Mouse (Mus musculus) hindbrain, embryonic 15.5 days (tissue): ENCODE data around the gene Il17a. TPM values are rescaled to one million over a fixed set of nuclear protein-coding genes. Genes with fewer than 3 reads are reported as not detected.

ENCODE experiments used
- ATAC-seq: fragments of 200-750 bp; cut with Nextera tagmentation; 2 replicates; pipeline ENCODE4 v1.8.0; 2017; ENCODE audit warnings: low read depth, moderate number of reproducible peaks, moderate TSS enrichment; ENCODE audit not compliant: low FRiP score
- H3K27ac ChIP-seq: fragments of 300-500 bp; sonication (generic); replicated peaks from 2 replicates; pipeline ENCODE4 v1.5.1; 2015; ENCODE audit warnings: mild to moderate bottlenecking, inconsistent platforms
- H3K27me3 ChIP-seq: fragments of 300-500 bp; sonication (generic); 2 replicates; pipeline ENCODE4 v1.6.1; 2015; ENCODE audit warnings: control low read depth, inconsistent platforms
- H3K36me3 ChIP-seq: fragments of 300-500 bp; sonication (generic); 2 replicates; pipeline ENCODE4 v1.6.1; 2015; ENCODE audit warnings: control low read depth, inconsistent platforms
- H3K4me1 ChIP-seq: fragments of 300-500 bp; sonication (generic); replicated peaks from 2 replicates; pipeline ENCODE4 v1.6.1; 2015; ENCODE audit warnings: control low read depth, inconsistent platforms
- H3K4me2 ChIP-seq: fragments of 300-500 bp; sonication (generic); 2 replicates; pipeline ENCODE4 v1.6.1; 2015; ENCODE audit warnings: moderate library complexity, mild to moderate bottlenecking, inconsistent platforms
- H3K4me3 ChIP-seq: fragments of 300-500 bp; sonication (generic); 2 replicates; pipeline ENCODE4 v1.5.1; 2015; ENCODE audit warnings: mild to moderate bottlenecking, inconsistent platforms
- H3K9ac ChIP-seq: fragments of 300-500 bp; sonication (generic); 2 replicates; pipeline ENCODE4 v1.6.1; 2015; ENCODE audit warnings: inconsistent platforms
- H3K9me3 ChIP-seq: fragments of 300-500 bp; sonication (generic); 2 replicates; pipeline ENCODE4 v1.6.1; 2016; ENCODE audit warnings: control low read depth, inconsistent platforms
- WGBS: fragments of 180-500 bp; shearing (Covaris S2); methylation state at CpG from one replicate; pipeline ENCODE4 v1.1.7; 2015; 5-methylcytosine and 5-hydroxymethylcytosine counted together
- polyA plus RNA-seq: library from polyadenylated mRNA; unstranded; fragments of >200 nt; fragmentation: Nextera tagmentation; extraction: Ambion mirVana; gene quantifications from 2 replicates; pipeline ENCODE4 v1.2.1, GENCODE M21; 2015

Il17a gene
- not detected in 2 replicates for polyA plus RNA-seq

- no peaks in the 10 kb centered on the region for H3K27me3 ChIP-seq
- H3K9ac ChIP-seq: no peak within 1 kb of the TSS
- no peak for ATAC-seq
- no peaks in the 10 kb centered on the region for H3K9me3 ChIP-seq
- no peaks in the 10 kb centered on the region for H3K36me3 ChIP-seq
- no peaks in the 10 kb centered on the region for H3K4me1 ChIP-seq
- H3K4me2 ChIP-seq: no peak within 1 kb of the TSS
- no peak within 1 kb of the TSS for H3K4me3 ChIP-seq
- WGBS: 94% methylated on average over 10 of the region's 10 CpGs
- no peak within 1 kb of the TSS for H3K27ac ChIP-seq
Measured at GRCm38 (mm10) chr1:20730903-20731302, at the start of gene Il17a. TSS of gene Il17a (plus strand) at chr1:20730905.

DNA sequence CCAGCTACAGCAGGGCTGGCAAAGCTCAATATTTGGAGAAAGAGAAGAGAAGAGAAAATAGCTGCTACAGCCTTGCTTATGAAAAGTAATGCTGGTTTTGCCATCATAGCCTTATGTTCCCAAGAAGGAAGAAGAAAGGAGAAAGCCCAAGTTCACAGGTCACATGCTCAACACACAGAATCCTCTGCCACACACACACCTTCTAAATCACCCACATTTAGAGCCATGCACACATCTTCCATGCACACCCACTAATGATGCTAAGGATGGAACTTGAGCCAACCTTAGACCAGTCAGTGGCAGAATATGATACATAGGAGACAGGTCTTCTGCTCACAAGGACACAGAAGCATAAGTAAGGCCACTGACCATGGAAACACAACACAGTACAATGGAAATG lies 47.9 kb upstream of the Il17a start:
- no peaks in the 10 kb centered on the region for H3K9me3 ChIP-seq
- no peaks in the 10 kb centered on the region for H3K27me3 ChIP-seq
- no peak overlapping the region for H3K4me2 ChIP-seq
- no peaks in the 10 kb centered on the region for H3K36me3 ChIP-seq
- no peak for ATAC-seq
- H3K4me1 ChIP-seq: no peaks in the 10 kb centered on the region
- no peak overlapping the region for H3K9ac ChIP-seq
- H3K4me3 ChIP-seq: no peak overlapping the region
- H3K27ac ChIP-seq: no peak overlapping the region

GRCm38 (mm10) chr1:20683386-20683785 lies 47.3 kb upstream of the Il17a start:
- Histone ChIP-seq H3K36me3 (no peaks in the 10 kb centered on the region), H3K9ac (no peak overlapping the region), H3K27ac (no peak overlapping the region), H3K4me2 (no peak overlapping the region), H3K9me3 (no peaks in the 10 kb centered on the region), H3K27me3 (no peaks in the 10 kb centered on the region), H3K4me1 (no peaks in the 10 kb centered on the region), H3K4me3 (no peak overlapping the region)
- 96% methylated on average over 5 of the region's 5 CpGs for WGBS
- no peak for ATAC-seq

GRCm38 (mm10) chr1:20683853-20684252 lies 46.9 kb upstream of the Il17a start:
- Histone ChIP-seq H3K36me3 (no peaks in the 10 kb centered on the region), H3K27ac (no peak overlapping the region), H3K4me1 (no peaks in the 10 kb centered on the region), H3K27me3 (no peaks in the 10 kb centered on the region), H3K9ac (no peak overlapping the region), H3K4me2 (no peak overlapping the region), H3K4me3 (no peak overlapping the region), H3K9me3 (no peaks in the 10 kb centered on the region)
- 82% methylated on average over 3 of the region's 3 CpGs for WGBS
- ATAC-seq: no peak

DNA sequence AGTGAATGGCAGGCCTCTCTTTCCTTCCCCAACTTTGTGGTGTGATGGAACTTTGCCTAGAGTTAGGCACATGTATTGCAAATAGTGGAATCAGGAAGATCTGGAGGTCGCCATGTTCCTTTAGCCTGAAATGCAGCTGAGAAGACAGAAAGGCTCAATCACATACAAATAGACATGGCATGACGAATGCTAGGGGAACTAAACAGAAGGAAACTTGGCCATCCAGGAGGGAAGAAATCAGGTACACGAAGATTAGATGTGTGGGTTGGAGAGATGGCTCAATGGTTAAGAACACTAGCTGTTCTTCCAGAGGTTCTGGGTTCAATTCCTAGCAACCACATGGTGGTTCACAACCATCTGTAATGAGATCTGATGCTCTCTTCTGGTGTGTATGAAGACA lies 46.3 kb upstream of the Il17a start:
- no peaks in the 10 kb centered on the region for H3K4me1 ChIP-seq
- H3K4me3 ChIP-seq: no peak overlapping the region
- 94% methylated on average over 3 of the region's 3 CpGs for WGBS
- H3K27ac ChIP-seq: no peak overlapping the region
- no peak overlapping the region for H3K4me2 ChIP-seq
- H3K9me3 ChIP-seq: no peaks in the 10 kb centered on the region
- no peak for ATAC-seq
- H3K9ac ChIP-seq: no peak overlapping the region
- no peaks in the 10 kb centered on the region for H3K36me3 ChIP-seq
- no peaks in the 10 kb centered on the region for H3K27me3 ChIP-seq

DNA sequence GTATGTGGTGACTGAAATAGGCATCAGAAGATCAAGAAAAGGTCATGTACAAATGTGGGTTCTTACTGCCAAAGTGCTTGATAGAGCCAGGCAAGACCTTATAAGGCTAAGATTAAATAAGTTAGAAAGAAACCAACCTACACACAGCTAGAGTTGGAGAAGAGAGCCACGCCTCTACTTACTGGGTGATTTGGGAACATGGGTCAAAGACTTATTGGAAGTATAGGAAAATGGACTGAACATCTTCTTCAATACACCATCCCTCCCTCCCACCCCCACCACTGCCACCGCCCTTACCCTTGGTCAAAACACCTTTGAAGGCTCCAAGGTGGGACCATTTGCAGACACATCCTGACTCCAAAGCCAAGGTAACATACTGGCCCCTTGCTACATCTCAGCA lies 45.3 kb upstream of the Il17a start:
- Histone ChIP-seq H3K4me2 (no peak overlapping the region), H3K27ac (no peak overlapping the region), H3K4me3 (no peak overlapping the region), H3K9me3 (no peaks in the 10 kb centered on the region), H3K4me1 (no peaks in the 10 kb centered on the region), H3K9ac (no peak overlapping the region), H3K27me3 (no peaks in the 10 kb centered on the region), H3K36me3 (no peaks in the 10 kb centered on the region)
- WGBS: 92% methylated on average over 2 of the region's 2 CpGs
- ATAC-seq: no peak

DNA sequence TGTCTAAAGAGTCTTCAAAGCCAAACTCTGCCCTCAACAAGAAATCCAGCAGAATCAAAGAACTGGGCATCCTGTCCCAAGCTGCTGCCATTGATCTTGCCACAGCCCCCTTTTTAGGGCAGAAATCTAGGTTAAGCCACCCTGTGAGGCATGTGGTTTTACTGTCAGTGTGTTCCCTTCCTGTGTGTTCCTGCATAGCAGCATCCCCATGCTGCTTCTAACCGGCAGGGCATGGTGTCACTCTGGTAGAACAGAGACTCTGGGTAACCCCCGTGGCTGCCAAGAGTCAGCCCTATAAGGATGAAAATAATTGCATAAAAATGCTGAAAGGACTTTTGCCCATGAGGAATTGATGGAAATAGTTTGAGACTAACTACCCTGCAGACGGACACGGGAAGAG lies 44.8 kb upstream of the Il17a start:
- H3K4me2 ChIP-seq: no peak overlapping the region
- no peaks in the 10 kb centered on the region for H3K27me3 ChIP-seq
- 87% methylated on average over 4 of the region's 4 CpGs for WGBS
- H3K9me3 ChIP-seq: no peaks in the 10 kb centered on the region
- no peak overlapping the region for H3K4me3 ChIP-seq
- ATAC-seq: no peak
- no peak overlapping the region for H3K9ac ChIP-seq
- no peaks in the 10 kb centered on the region for H3K36me3 ChIP-seq
- no peaks in the 10 kb centered on the region for H3K4me1 ChIP-seq
- no peak overlapping the region for H3K27ac ChIP-seq

DNA sequence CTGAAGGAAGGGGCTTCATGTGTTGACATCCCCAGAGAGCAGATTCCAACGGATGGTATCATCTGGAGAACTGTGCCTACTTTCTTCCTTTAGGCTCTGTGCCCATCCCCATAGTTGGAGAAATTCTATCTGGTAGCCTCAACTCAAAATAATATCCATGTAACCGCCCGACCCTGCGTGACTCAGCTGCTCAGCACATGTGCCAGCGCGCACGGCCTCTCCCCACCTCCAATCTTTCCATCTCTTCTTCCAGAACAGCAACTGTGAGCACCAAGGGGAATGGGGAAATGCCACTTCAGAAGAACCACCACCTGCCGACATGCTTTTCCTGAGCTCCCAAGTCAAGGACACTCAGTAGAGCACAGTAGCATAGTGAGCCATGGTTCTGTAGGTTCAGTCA lies 39.4 kb upstream of the Il17a start:
- no peaks in the 10 kb centered on the region for H3K27me3 ChIP-seq
- H3K9ac ChIP-seq: no peak overlapping the region
- no peak overlapping the region for H3K4me2 ChIP-seq
- no peak overlapping the region for H3K27ac ChIP-seq
- no peaks in the 10 kb centered on the region for H3K36me3 ChIP-seq
- H3K4me1 ChIP-seq: no peaks in the 10 kb centered on the region
- 93% methylated on average over 8 of the region's 8 CpGs for WGBS
- H3K4me3 ChIP-seq: no peak overlapping the region
- no peak for ATAC-seq
- H3K9me3 ChIP-seq: no peaks in the 10 kb centered on the region

DNA sequence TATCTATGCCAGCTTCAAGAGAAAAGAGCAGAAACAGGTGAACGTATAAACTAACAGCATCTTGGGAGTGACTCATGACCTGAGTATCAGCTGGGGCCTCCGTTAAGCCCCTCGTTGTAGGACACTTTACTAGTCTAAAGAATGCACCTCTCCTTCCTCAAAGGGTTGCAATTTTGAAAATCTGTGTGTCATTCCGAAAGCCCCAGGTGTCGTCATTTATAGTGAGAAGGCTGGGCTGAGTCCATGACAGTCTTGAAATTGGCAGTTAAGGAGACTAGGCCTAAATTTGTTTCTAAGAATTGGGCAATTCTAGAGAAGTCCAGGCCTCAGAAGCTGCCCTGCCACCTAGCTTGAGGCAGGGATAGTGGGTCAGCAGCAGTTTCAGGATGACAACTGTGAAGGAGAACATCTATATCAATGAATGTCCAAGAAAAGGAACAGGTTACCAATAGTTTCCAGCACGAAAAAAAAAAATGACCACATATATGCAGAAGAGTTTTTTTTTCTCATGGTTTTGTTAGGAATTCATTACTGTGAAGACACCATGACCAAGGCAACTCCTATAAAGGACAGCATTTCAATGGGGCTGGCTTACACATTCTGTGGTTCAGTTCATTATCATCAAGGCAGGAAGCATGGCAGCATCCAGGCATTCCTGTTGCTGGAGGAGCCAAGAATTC lies 36.9 kb upstream of the Il17a start:
- Histone ChIP-seq H3K4me1 (no peaks in the 10 kb centered on the region), H3K9ac (no peak overlapping the region), H3K4me3 (no peak overlapping the region), H3K9me3 (no peaks in the 10 kb centered on the region), H3K36me3 (no peaks in the 10 kb centered on the region), H3K27ac (no peak overlapping the region), H3K27me3 (no peaks in the 10 kb centered on the region), H3K4me2 (no peak overlapping the region)
- ATAC-seq: no peak
- 90% methylated on average over 6 of the region's 6 CpGs for WGBS

DNA sequence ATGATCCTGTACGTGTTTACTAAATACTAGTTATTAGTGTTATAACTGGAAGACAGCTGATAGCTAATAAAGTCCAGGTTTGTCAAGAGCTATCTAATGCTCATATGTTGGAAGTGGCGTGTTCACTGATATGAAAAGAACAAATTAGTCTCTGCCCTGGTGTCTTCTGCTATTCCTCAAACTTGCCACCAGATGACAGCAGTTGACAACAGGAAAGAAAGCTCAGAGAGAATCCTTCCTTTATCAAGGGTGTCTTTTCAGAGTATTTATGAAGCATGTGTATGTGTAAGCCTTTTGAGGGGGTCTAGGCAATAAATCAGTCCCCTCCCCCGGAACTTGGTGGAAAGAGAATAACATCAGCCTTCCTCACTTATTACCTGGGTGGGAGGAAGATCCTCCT lies 30.7 kb upstream of the Il17a start:
- Histone ChIP-seq H3K4me1 (no peaks in the 10 kb centered on the region), H3K9me3 (no peaks in the 10 kb centered on the region), H3K4me2 (no peak overlapping the region), H3K9ac (no peak overlapping the region), H3K36me3 (no peaks in the 10 kb centered on the region), H3K27ac (no peak overlapping the region), H3K4me3 (no peak overlapping the region), H3K27me3 (no peaks in the 10 kb centered on the region)
- no peak for ATAC-seq
- 70% methylated on average over 3 of the region's 3 CpGs for WGBS

DNA sequence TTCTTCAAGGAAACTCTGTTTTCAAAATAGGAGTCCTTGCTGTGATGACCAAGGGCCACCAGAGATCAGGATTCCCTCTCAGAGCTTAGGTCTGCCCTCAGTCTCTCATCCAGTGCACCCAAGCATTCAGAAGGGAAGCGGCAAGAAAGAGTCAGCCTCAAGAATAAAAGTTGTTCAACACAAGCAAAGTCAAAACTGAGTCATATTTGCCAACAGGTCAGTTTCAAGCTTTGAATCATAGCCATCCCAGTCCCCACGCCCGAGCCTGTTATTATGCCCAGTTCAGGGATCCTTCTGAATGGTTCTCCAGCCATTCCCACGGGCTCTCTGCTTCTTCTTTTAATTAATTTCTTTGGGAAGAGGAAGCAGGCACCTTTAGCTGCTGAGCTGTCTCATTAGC lies 5.9 kb downstream of the Il17a start:
- Histone ChIP-seq H3K27ac (no peak overlapping the region), H3K4me1 (no peaks in the 10 kb centered on the region), H3K27me3 (no peaks in the 10 kb centered on the region), H3K36me3 (no peaks in the 10 kb centered on the region), H3K4me2 (no peak overlapping the region), H3K4me3 (no peak overlapping the region), H3K9me3 (no peaks in the 10 kb centered on the region), H3K9ac (no peak overlapping the region)
- WGBS: 92% methylated on average over 4 of the region's 4 CpGs
- no peak for ATAC-seq

- Histone ChIP-seq H3K9me3 (no peaks in the 10 kb centered on the region), H3K4me1 (no peaks in the 10 kb centered on the region), H3K36me3 (no peaks in the 10 kb centered on the region), H3K27me3 (no peaks in the 10 kb centered on the region), H3K9ac (no peak overlapping the region), H3K4me2 (no peak overlapping the region), H3K27ac (no peak overlapping the region), H3K4me3 (no peak overlapping the region)
- 92% methylated on average over 2 of the region's 2 CpGs for WGBS
- ATAC-seq: no peak
Measured at GRCm38 (mm10) chr1:20738483-20738882, 7.8 kb downstream of the Il17a start.

- ATAC-seq: no peak
- H3K27me3 ChIP-seq: no peaks in the 10 kb centered on the region
- no peak overlapping the region for H3K4me2 ChIP-seq
- no peaks in the 10 kb centered on the region for H3K36me3 ChIP-seq
- no peak overlapping the region for H3K27ac ChIP-seq
- H3K9ac ChIP-seq: no peak overlapping the region
- no peak overlapping the region for H3K4me3 ChIP-seq
- H3K4me1 ChIP-seq: no peaks in the 10 kb centered on the region
- WGBS: 86% methylated on average over 3 of the region's 3 CpGs
- H3K9me3 ChIP-seq: no peaks in the 10 kb centered on the region
Measured at GRCm38 (mm10) chr1:20740496-20740998, 9.8 kb downstream of the Il17a start.
